Comparison of ENCODE assay signal across 22 mouse cellular contexts in the genomic region with DNA sequence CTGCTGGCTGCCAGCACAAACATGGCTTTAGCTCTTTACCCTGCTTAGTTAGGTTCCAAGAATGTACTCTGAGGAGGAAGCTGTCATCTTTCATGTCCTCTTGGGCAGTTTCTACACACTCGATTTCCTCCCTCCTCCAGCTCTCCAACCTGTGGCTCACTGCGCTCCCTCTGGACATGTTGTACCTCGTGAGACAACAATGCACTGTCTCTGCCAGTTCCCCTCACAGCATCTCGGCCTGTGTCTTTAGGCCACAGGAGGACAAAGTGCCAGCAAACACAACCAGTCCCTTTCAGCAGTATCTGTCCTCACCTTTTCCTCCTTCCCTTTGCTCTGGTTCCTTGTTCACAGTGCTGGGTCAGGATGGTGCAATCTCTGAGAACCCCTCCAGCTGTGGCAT. TPM values are rescaled to one million over a fixed set of nuclear protein-coding genes. Genes with fewer than 3 reads are reported as not detected.
DNase-seq lines count a peak whose midpoint lies in the region; ATAC-seq and TF ChIP-seq lines count a peak whose summit lies in the region.
"Had no signal": no experiment of that assay in that cellular context is flagged by ENCODE, and none has a peak within 500 bp of the region (broad histone marks: within the 10 kb centered on the region; RNA-seq: fewer than 3 reads in every experiment).

No protein-coding gene starts in this region.

- DNase-seq in heart, adult 18-20 months = peak; percentile 53 to 63
- no peak for DNase-seq in heart, postnatal 25 days (ENCODE audit: low spot score)
- no peak for DNase-seq in MEL (ENCODE audit: low read depth, low spot score)
- no peak for DNase-seq in frontal cortex, adult 2 months (ENCODE audit: extremely low spot score in 1 of 2, low spot score in 1 of 2)
- DNase-seq: B cell, adult 2 months; cerebellum, adult 11-12 months; cerebellum, postnatal 36 days; kidney, adult 8-10 months; lung, adult 2 months; retina, postnatal 1 day; right cerebral cortex, postnatal 4 days; thymus, adult 18-20 months had no signal

- no peaks in the 10 kb centered on the region for H3K79me2 ChIP-seq in MEL (ENCODE audit: control insufficient read depth, insufficient read depth, low read length, poor library complexity)

- no peaks in the 10 kb centered on the region for H3K9me3 ChIP-seq in kidney, embryonic 15.5 days (replicated peaks)
- no peaks in the 10 kb centered on the region for H3K9me3 ChIP-seq in kidney, embryonic 14.5 days (ENCODE audit: control insufficient read depth, low read length)
- no peaks in the 10 kb centered on the region; the same call in 1 of the 2 replicates for H3K9me3 ChIP-seq in MEL (replicated peaks; ENCODE audit: insufficient read depth, low read length)
- H3K9me3 ChIP-seq: forebrain, embryonic 15.5 days; limb, embryonic 10.5 days; megakaryocyte, embryonic 14.5 days; midbrain, embryonic 15.5 days had no signal

- no peak for ATAC-seq in kidney, embryonic 15.5 days (replicated peaks; ENCODE audit: low FRiP score)
- no peak for ATAC-seq in kidney, embryonic 14.5 days (ENCODE audit: low FRiP score, low TSS enrichment)
- 0 out of 2 replicates have a peak, but pooled peaks have one; percentile 8 for ATAC-seq in granulocyte monocyte progenitor cell, adult 5-6 weeks (replicated peaks; ENCODE audit: poor library complexity, severe bottlenecking)
- ATAC-seq: forebrain, embryonic 15.5 days; midbrain, embryonic 15.5 days had no signal

- intact Hi-C loops in heart, postnatal 25 days (cut with DNase I) = no loop called here

- H3K4me2 ChIP-seq in kidney, embryonic 15.5 days = no peak overlapping the region
- no peak overlapping the region for H3K4me2 ChIP-seq in kidney, embryonic 14.5 days (replicated peaks; ENCODE audit: low read depth, low read length)
- H3K4me2 ChIP-seq: forebrain, embryonic 15.5 days; hindbrain, embryonic 15.5 days; liver, embryonic 11.5 days; midbrain, embryonic 15.5 days had no signal

- no peak for TF ChIP-seq CTCF in MEL (IDR thresholded peaks at IDR 0.05 in 2 of 3, conservative IDR thresholded peaks at IDR 0.05 in 1 of 3; ENCODE audit: control insufficient read depth in 1 of 3, insufficient read depth in 1 of 3, low read depth in 2 of 3, low read length in 3 of 3, poor library complexity in 1 of 3, severe bottlenecking in 1 of 3)

- no peak overlapping the region for H3K4me3 ChIP-seq in kidney, embryonic 15.5 days (replicated peaks)
- no peak overlapping the region for H3K4me3 ChIP-seq in kidney, embryonic 14.5 days (ENCODE audit: low read length)
- H3K4me3 ChIP-seq in MEL (ENCODE audit: control insufficient read depth in 1 of 2, insufficient read depth in 1 of 2, low read depth in 2 of 2, low read length in 2 of 2) = no peak overlapping the region
- H3K4me3 ChIP-seq: erythroblast, embryonic 14.5 days; forebrain, embryonic 15.5 days; hindbrain, embryonic 15.5 days; limb, embryonic 10.5 days; megakaryocyte, embryonic 14.5 days; midbrain, embryonic 15.5 days had no signal

- H3K4me1 ChIP-seq in kidney, embryonic 15.5 days = peaks cover 9% of the 10 kb centered on the region; the same call in 1 of the 2 replicates
- peaks cover 3% of the 10 kb centered on the region; the same call in 1 of the 2 replicates for H3K4me1 ChIP-seq in kidney, embryonic 14.5 days (ENCODE audit: control insufficient read depth, insufficient read depth, low read length)
- H3K4me1 ChIP-seq in MEL (ENCODE audit: control insufficient read depth in 1 of 2, insufficient read depth in 2 of 2, low read length in 2 of 2) = no peaks in the 10 kb centered on the region
- H3K4me1 ChIP-seq: forebrain, embryonic 15.5 days; hindbrain, embryonic 15.5 days; limb, embryonic 10.5 days; midbrain, embryonic 15.5 days had no signal

- H3K27ac ChIP-seq in kidney, embryonic 15.5 days = 0 out of 2 replicates have a peak overlapping the region, but pooled peaks have one; percentile 14
- H3K27ac ChIP-seq in kidney, embryonic 14.5 days (ENCODE audit: low read depth, low read length) = no peak overlapping the region
- H3K27ac ChIP-seq in MEL (ENCODE audit: control insufficient read depth, low read depth, low read length) = no peak overlapping the region
- H3K27ac ChIP-seq: forebrain, embryonic 15.5 days; hindbrain, embryonic 15.5 days; limb, embryonic 10.5 days; midbrain, embryonic 15.5 days had no signal

- no peak for TF ChIP-seq EP300 in MEL (IDR thresholded peaks at IDR 0.05; ENCODE audit: low read depth in 1 of 2, low read length in 2 of 2)

- no peak overlapping the region for H3K9ac ChIP-seq in kidney, embryonic 15.5 days
- no peak overlapping the region for H3K9ac ChIP-seq in kidney, embryonic 14.5 days (ENCODE audit: low read depth, low read length)
- no peak overlapping the region for H3K9ac ChIP-seq in MEL (ENCODE audit: control insufficient read depth, low read depth, low read length, poor library complexity, severe bottlenecking)
- H3K9ac ChIP-seq: forebrain, embryonic 15.5 days; hindbrain, embryonic 15.5 days; midbrain, embryonic 15.5 days had no signal

- 84% methylated on average over 4 of the region's 4 CpGs for WGBS in kidney, embryonic 15.5 days
- 78% methylated on average over 4 of the region's 4 CpGs for WGBS in kidney, embryonic 14.5 days

- TF ChIP-seq RAD21 in MEL (IDR thresholded peaks at IDR 0.05; ENCODE audit: low read depth, low read length) = no peak

- TF ChIP-seq POLR2A in MEL (IDR thresholded peaks at IDR 0.05; ENCODE audit: control insufficient read depth in 1 of 2, insufficient read depth in 1 of 2, low read depth in 1 of 2, low read length in 2 of 2, poor library complexity in 1 of 2) = no peak

- no peaks in the 10 kb centered on the region for H3K27me3 ChIP-seq in kidney, embryonic 15.5 days
- H3K27me3 ChIP-seq in kidney, embryonic 14.5 days (ENCODE audit: control insufficient read depth, insufficient read depth, low read length) = no peaks in the 10 kb centered on the region
- H3K27me3 ChIP-seq in MEL (ENCODE audit: control insufficient read depth in 1 of 2, insufficient read depth in 2 of 2, low read length in 2 of 2) = no peaks in the 10 kb centered on the region
- H3K27me3 ChIP-seq: forebrain, embryonic 15.5 days; hindbrain, embryonic 15.5 days; megakaryocyte, embryonic 14.5 days; midbrain, embryonic 15.5 days had no signal

- H3K36me3 ChIP-seq in kidney, embryonic 15.5 days = peaks cover 88% of the 10 kb centered on the region
- peaks cover 67% of the 10 kb centered on the region for H3K36me3 ChIP-seq in kidney, embryonic 14.5 days (ENCODE audit: control insufficient read depth, insufficient read depth, low read length)
- H3K36me3 ChIP-seq in MEL (ENCODE audit: control insufficient read depth in 1 of 2, insufficient read depth in 2 of 2, low read length in 2 of 2) = peaks cover 0 to 31% of the 10 kb centered on the region in 2 experiments; a peak in 2 of 4 replicates
- H3K36me3 ChIP-seq: forebrain, embryonic 15.5 days; midbrain, embryonic 15.5 days had no signal

TF ChIP-seq in MEL, 35 proteins besides CTCF, POLR2A, EP300 and RAD21:
- TF ChIP-seq CHD2 (IDR thresholded peaks at IDR 0.05; ENCODE audit: low read length) (no peak), TBP (IDR thresholded peaks at IDR 0.05; ENCODE audit: low read depth, low read length) (no peak), SMC3 (IDR thresholded peaks at IDR 0.05; ENCODE audit: low read depth, low read length) (0 out of 2 replicates have a peak, but pooled peaks have one; percentile 10)

RNA-seq across cellular contexts. Expression of a gene that starts 59.9 kb away (rescaled TPM):
- total RNA-seq in heart, adult 18-20 months (2021) = 10 to 100 TPM; 41.4 to 43.0 TPM
- 10 to 100 TPM; 41.8 to 41.9 TPM for total RNA-seq in heart, postnatal 25 days (2021)
- polyA plus RNA-seq in kidney, embryonic 15.5 days (2015; fragmentation: Nextera tagmentation; extraction: Ambion mirVana) = 129 and 142 TPM in 2 replicates
- polyA plus RNA-seq in kidney, embryonic 14.5 days (2014; fragmentation: Nextera tagmentation; extraction: Ambion mirVana) = 76.7 and 133 TPM in 2 replicates
- 76.7 and 77.2 TPM in 2 replicates for total RNA-seq in MEL (2012; rRNA removed)
- 100 to 1,000 TPM in 1 of 2 experiments, 10 to 100 TPM in 1; 30.9 to 104 TPM for polyA plus RNA-seq in MEL (2012; ENCODE audit: insufficient read depth in 1 of 2, insufficient read length in 2 of 2, low read depth in 1 of 2, low replicate concordance in 2 of 2, missing spikeins in 1 of 2)
- total RNA-seq in granulocyte monocyte progenitor cell, adult 5-6 weeks (2014; fragmentation: Nextera tagmentation) = 144 and 158 TPM in 2 replicates
- 263 and 333 TPM in 2 replicates for total RNA-seq in granulocyte monocyte progenitor cell, adult 5-6 weeks (2017)
- polyA plus RNA-seq in frontal cortex, adult 2 months (2012; rRNA removed) = 31.3 and 31.9 TPM in 2 replicates

Comparison
In these comparisons a context has a peak if more than half of its experiments do, and no peak if none do; other contexts are left out.
1. DNase-seq: peak in heart, adult 18-20 months (2 of 2); none in heart, postnatal 25 days (single experiment), MEL (single experiment) and frontal cortex, adult 2 months (0 of 2).